Mouse (Mus musculus) thymus, adult 2 months (tissue): ENCODE data around the gene Fam214a.

Experiments
- CTCF ChIP-seq: fragments of 200-500 bp; IDR thresholded peaks from 2 replicates; pipeline ENCODE4 v1.5.1; 2012; ENCODE audit warnings: mild to moderate bottlenecking, control low read depth, low read length, moderate library complexity, borderline replicate concordance; ENCODE audit not compliant: control insufficient read depth, poor library complexity, insufficient read depth; ENCODE audit errors: extremely low read depth
- POLR2A ChIP-seq: fragments of 200-500 bp; IDR thresholded peaks from 2 replicates; pipeline ENCODE4 v1.6.1; 2012; ENCODE audit warnings: mild to moderate bottlenecking, low read length, control low read depth, moderate library complexity; ENCODE audit not compliant: control insufficient read depth, poor library complexity, insufficient read depth; ENCODE audit errors: extremely low read depth

DNA sequence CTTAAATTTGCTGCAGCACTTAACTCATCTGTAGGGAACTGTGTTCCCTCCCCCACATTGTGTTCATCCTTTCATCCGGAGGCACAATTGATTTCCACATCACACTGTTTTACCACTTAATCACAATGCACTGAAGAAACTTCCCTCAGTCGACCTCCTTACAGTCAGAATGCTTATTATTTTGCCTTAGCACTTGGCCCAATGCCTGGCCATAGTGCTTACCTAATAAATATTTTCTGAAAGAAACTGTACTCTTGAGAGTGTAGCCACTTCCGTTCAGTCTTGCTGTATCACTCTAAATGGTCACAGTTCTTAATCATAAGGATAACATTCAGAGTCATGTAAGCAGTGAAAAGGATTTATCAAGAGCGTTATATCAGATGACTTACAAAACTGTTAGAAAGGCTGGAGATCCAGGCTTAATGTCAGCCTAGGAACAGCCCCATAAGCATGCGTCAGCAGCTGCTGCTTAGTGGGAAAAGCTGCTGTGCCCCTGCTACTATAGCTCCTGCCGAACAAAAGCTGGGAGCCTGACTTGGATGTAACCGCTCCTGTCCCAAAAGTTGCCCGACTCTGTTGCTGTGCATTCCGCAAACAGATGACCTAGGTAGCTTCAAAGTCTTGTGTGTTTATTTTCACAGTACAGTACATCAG is 112.1 kb downstream of the Fam214a start:
- TF ChIP-seq POLR2A (no peak), CTCF (no peak)
